17 mouse cellular contexts compared by ENCODE assay signal in genomic region chr4:54615886-54616285, GRCm38 (mm10).
DNase-seq lines count a peak whose midpoint lies in the region; ATAC-seq lines count a peak whose summit lies in the region.
"Had no signal": no experiment of that assay in that cellular context is flagged by ENCODE, and none has a peak within 500 bp of the region (broad histone marks: within the 10 kb centered on the region; RNA-seq: fewer than 3 reads in every experiment).

No protein-coding gene starts in this region.

- H3K4me1 ChIP-seq in kidney, embryonic 14.5 days (ENCODE audit: control insufficient read depth, insufficient read depth, low read length): no peaks in the 10 kb centered on the region
- H3K4me1 ChIP-seq in kidney, embryonic 16.5 days (ENCODE audit: insufficient read depth, low read length): 0 out of 2 replicates have a peak, but pooled peaks cover 4% of the 10 kb centered on the region
- H3K4me1 ChIP-seq in forebrain, embryonic 11.5 days (replicated peaks; ENCODE audit: control insufficient read depth, insufficient read depth, low read length): peaks cover 6% of the 10 kb centered on the region; the same call in 1 of the 2 replicates

- ATAC-seq in kidney, embryonic 14.5 days (ENCODE audit: low FRiP score, low TSS enrichment): no peak
- peak; percentile 69; the same call in 1 of the 2 replicates for ATAC-seq in kidney, embryonic 16.5 days (ENCODE audit: low FRiP score, low TSS enrichment)
- ATAC-seq in forebrain, embryonic 11.5 days (replicated peaks; ENCODE audit: low FRiP score): no peak
- ATAC-seq: hindbrain, embryonic 16.5 days had no signal

- no peak overlapping the region for H3K4me2 ChIP-seq in kidney, embryonic 14.5 days (replicated peaks; ENCODE audit: low read depth, low read length)
- H3K4me2 ChIP-seq in kidney, embryonic 16.5 days (replicated peaks; ENCODE audit: low read depth, low read length): no peak overlapping the region
- H3K4me2 ChIP-seq in forebrain, embryonic 11.5 days (ENCODE audit: low read depth, low read length, severe bottlenecking): no peak overlapping the region
- H3K4me2 ChIP-seq: embryonic facial prominence, embryonic 13.5 days; heart, embryonic 12.5 days had no signal

- peak; percentile 85 for DNase-seq in kidney, adult 11 months
- DNase-seq in kidney, adult 18-20 months: peak; percentile 50
- DNase-seq in retina, embryonic 14.5 days (ENCODE audit: low spot score): peak; percentile 15
- no peak for DNase-seq in heart, postnatal 14 days
- no peak for DNase-seq in forebrain, embryonic 11.5 days (ENCODE audit: low spot score)
- DNase-seq: adrenal gland, postnatal 25 days; cerebellum, adult 2 months; gastrocnemius, postnatal 36 days; heart, postnatal 36 days; lung, postnatal 10 days; thymus, postnatal 36 days had no signal

- H3K36me3 ChIP-seq in kidney, embryonic 14.5 days (ENCODE audit: control insufficient read depth, insufficient read depth, low read length): no peaks in the 10 kb centered on the region
- no peaks in the 10 kb centered on the region for H3K36me3 ChIP-seq in kidney, embryonic 16.5 days (ENCODE audit: insufficient read depth, low read length)
- H3K36me3 ChIP-seq in forebrain, embryonic 11.5 days (ENCODE audit: control insufficient read depth, insufficient read depth, low read length): no peaks in the 10 kb centered on the region
- H3K36me3 ChIP-seq: embryonic facial prominence, embryonic 13.5 days; heart, embryonic 12.5 days had no signal

- no peak overlapping the region for H3K4me3 ChIP-seq in kidney, embryonic 14.5 days (ENCODE audit: low read length)
- H3K4me3 ChIP-seq in kidney, embryonic 16.5 days (ENCODE audit: low read length): no peak overlapping the region
- no peak overlapping the region for H3K4me3 ChIP-seq in forebrain, embryonic 11.5 days (ENCODE audit: low read depth, low read length)
- H3K4me3 ChIP-seq: embryonic facial prominence, embryonic 13.5 days; heart, embryonic 12.5 days had no signal

- WGBS in kidney, embryonic 14.5 days: 18% methylated on average over 1 of the region's 1 CpGs
- WGBS in kidney, embryonic 16.5 days: 21% methylated on average over 1 of the region's 1 CpGs
- 36% methylated on average over 1 of the region's 1 CpGs for WGBS in forebrain, embryonic 11.5 days

- intact Hi-C loops in heart, postnatal 14 days (cut with DNase I): no loop called here

- H3K27ac ChIP-seq in kidney, embryonic 14.5 days (ENCODE audit: low read depth, low read length): no peak overlapping the region
- no peak overlapping the region for H3K27ac ChIP-seq in kidney, embryonic 16.5 days (ENCODE audit: low read length)
- H3K27ac ChIP-seq in forebrain, embryonic 11.5 days (ENCODE audit: low read depth, low read length): no peak overlapping the region
- H3K27ac ChIP-seq: embryonic facial prominence, embryonic 13.5 days; liver, embryonic 14.5 days had no signal

- no peak overlapping the region for H3K9ac ChIP-seq in kidney, embryonic 14.5 days (ENCODE audit: low read depth, low read length)
- H3K9ac ChIP-seq in kidney, embryonic 16.5 days (replicated peaks; ENCODE audit: low read length): no peak overlapping the region
- no peak overlapping the region for H3K9ac ChIP-seq in forebrain, embryonic 11.5 days (ENCODE audit: low read length)
- H3K9ac ChIP-seq: embryonic facial prominence, embryonic 13.5 days; heart, embryonic 12.5 days; liver, embryonic 14.5 days had no signal

- H3K9me3 ChIP-seq in kidney, embryonic 14.5 days (ENCODE audit: control insufficient read depth, low read length): no peaks in the 10 kb centered on the region
- no peaks in the 10 kb centered on the region for H3K9me3 ChIP-seq in kidney, embryonic 16.5 days (ENCODE audit: low read length)
- no peaks in the 10 kb centered on the region for H3K9me3 ChIP-seq in forebrain, embryonic 11.5 days (ENCODE audit: control insufficient read depth, low read length)
- H3K9me3 ChIP-seq: embryonic facial prominence, embryonic 13.5 days; heart, embryonic 12.5 days had no signal

- H3K27me3 ChIP-seq in kidney, embryonic 14.5 days (ENCODE audit: control insufficient read depth, insufficient read depth, low read length): no peaks in the 10 kb centered on the region
- no peaks in the 10 kb centered on the region for H3K27me3 ChIP-seq in kidney, embryonic 16.5 days (ENCODE audit: insufficient read depth, low read length)
- no peaks in the 10 kb centered on the region for H3K27me3 ChIP-seq in forebrain, embryonic 11.5 days (ENCODE audit: control insufficient read depth, insufficient read depth, low read length)
- H3K27me3 ChIP-seq: embryonic facial prominence, embryonic 13.5 days; heart, embryonic 12.5 days had no signal

Comparison
In these comparisons a context has a peak if more than half of its experiments do, and no peak if none do; other contexts are left out.
1. DNase-seq: peak in kidney, adult 11 months (single experiment), kidney, adult 18-20 months (single experiment) and retina, embryonic 14.5 days (single experiment); none in heart, postnatal 14 days (0 of 2) and forebrain, embryonic 11.5 days (single experiment).